In genomic region chrX:109075716-109076115, GRCm38 (mm10) we compare ENCODE assay signal across 7 mouse cellular contexts.
"Had no signal": no experiment of that assay in that cellular context is flagged by ENCODE, and none has a peak within 500 bp of the region (broad histone marks: within the 10 kb centered on the region; RNA-seq: fewer than 3 reads in every experiment).

No protein-coding gene starts in this region.

- DNase-seq: layer of hippocampus, adult 9-11 months; liver, embryonic 13.5 days; lung, adult 2 months; thymus, postnatal 4 days had no signal

- H3K36me3 ChIP-seq: liver, embryonic 13.5 days had no signal

- H3K27me3 ChIP-seq: liver, embryonic 13.5 days had no signal

- H3K9me3 ChIP-seq: liver, embryonic 13.5 days had no signal

- H3K4me3 ChIP-seq: layer of hippocampus, adult 2 months; liver, embryonic 13.5 days had no signal

- H3K9ac ChIP-seq: liver, embryonic 13.5 days had no signal

- H3K27ac ChIP-seq: layer of hippocampus, adult 2 months; liver, embryonic 13.5 days; stomach, postnatal 0 days had no signal

- H3K4me2 ChIP-seq: liver, embryonic 13.5 days; midbrain, embryonic 11.5 days had no signal

- H3K4me1 ChIP-seq: liver, embryonic 13.5 days had no signal
